8 mouse cellular contexts compared by ENCODE assay signal in the genomic region with DNA sequence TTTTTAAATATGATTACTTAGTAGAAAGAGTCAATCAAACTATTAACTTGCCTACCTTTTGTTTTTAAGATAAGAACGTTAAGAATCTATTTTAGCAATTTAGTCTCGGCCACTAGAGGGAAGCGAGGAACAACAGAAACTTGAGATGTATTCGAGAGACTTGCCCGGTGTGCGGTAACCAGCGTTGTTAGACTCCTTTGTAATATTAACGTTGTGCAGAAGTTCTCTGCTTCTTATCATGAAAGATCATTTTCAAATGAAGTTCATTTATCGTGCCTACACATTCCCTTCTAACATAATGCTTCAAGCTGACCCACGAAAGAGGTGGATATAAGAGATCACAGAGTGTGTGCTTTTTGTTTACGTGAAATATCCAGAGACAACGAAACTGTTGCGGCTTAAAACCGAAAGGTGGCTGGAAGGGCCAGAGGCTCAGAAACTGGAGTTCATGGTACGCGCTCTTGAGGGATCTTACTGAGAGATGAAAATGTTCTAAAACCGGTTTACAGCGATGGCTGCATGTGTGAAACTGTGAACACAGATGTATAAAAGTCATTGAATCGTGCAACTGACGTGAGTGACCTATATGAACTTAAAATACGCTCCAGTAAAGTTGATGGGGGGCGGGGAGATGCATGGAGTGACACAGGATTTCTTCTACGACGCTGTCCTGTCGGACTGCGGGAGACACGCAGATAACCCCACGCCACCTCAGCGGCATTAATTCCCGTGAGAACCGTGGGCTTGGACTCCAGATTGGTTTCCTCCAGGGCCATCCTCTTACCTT. TPM values are rescaled to one million over a fixed set of nuclear protein-coding genes. Genes with fewer than 3 reads are reported as not detected.
DNase-seq lines count a peak whose midpoint lies in the region; ATAC-seq lines count a peak whose summit lies in the region.

No protein-coding gene starts in this region.

- ATAC-seq in hematopoietic stem cell, adult 5-6 weeks (replicated peaks in 1 of 2; ENCODE audit: insufficient read depth in 1 of 2, low FRiP score in 2 of 2, low TSS enrichment in 1 of 2, low read depth in 1 of 2, poor library complexity in 2 of 2, severe bottlenecking in 2 of 2): peak; percentile 67 to 75
- no peak for ATAC-seq in midbrain, embryonic 16.5 days

- no peak overlapping the region for H3K9ac ChIP-seq in midbrain, embryonic 16.5 days (ENCODE audit: low read depth, low read length)

- H3K27me3 ChIP-seq in embryonic facial prominence, embryonic 10.5 days (replicated peaks; ENCODE audit: low read depth, poor library complexity, severe bottlenecking): no peaks in the 10 kb centered on the region
- no peaks in the 10 kb centered on the region for H3K27me3 ChIP-seq in midbrain, embryonic 16.5 days (ENCODE audit: control insufficient read depth, insufficient read depth, low read depth, low read length)

- DNase-seq in urinary bladder, postnatal 14 days (ENCODE audit: low spot score): peak; percentile 36
- no peak for DNase-seq in urinary bladder, adult 18-20 months (ENCODE audit: low spot score in 2 of 2)
- DNase-seq in embryonic facial prominence, embryonic 10.5 days (ENCODE audit: low spot score): no peak
- DNase-seq in liver: peak; percentile 46
- no peak for DNase-seq in right cerebral cortex, postnatal 36 days (ENCODE audit: low spot score in 2 of 2)
- DNase-seq in left cerebral cortex, adult 9 months (ENCODE audit: low spot score in 2 of 2): no peak

- 48% methylated on average over 31 of the region's 31 CpGs for WGBS in embryonic facial prominence, embryonic 10.5 days
- WGBS in midbrain, embryonic 16.5 days: 44% methylated on average over 31 of the region's 31 CpGs

- H3K4me1 ChIP-seq in embryonic facial prominence, embryonic 10.5 days: peaks cover 11% of the 10 kb centered on the region; the same call in 1 of the 2 replicates
- no peaks in the 10 kb centered on the region for H3K4me1 ChIP-seq in midbrain, embryonic 16.5 days (ENCODE audit: control insufficient read depth, insufficient read depth, low read length)

- H3K27ac ChIP-seq in embryonic facial prominence, embryonic 10.5 days (replicated peaks): peak overlapping the region; percentile 63
- no peak overlapping the region for H3K27ac ChIP-seq in midbrain, embryonic 16.5 days (ENCODE audit: low read length)

- no peaks in the 10 kb centered on the region for H3K36me3 ChIP-seq in embryonic facial prominence, embryonic 10.5 days (replicated peaks)
- H3K36me3 ChIP-seq in midbrain, embryonic 16.5 days (ENCODE audit: control insufficient read depth, insufficient read depth, low read length): no peaks in the 10 kb centered on the region

- no peaks in the 10 kb centered on the region for H3K9me3 ChIP-seq in embryonic facial prominence, embryonic 10.5 days
- no peaks in the 10 kb centered on the region for H3K9me3 ChIP-seq in midbrain, embryonic 16.5 days (replicated peaks; ENCODE audit: control insufficient read depth, low read length, poor library complexity, severe bottlenecking)

- peak overlapping the region; percentile 43 for H3K4me3 ChIP-seq in embryonic facial prominence, embryonic 10.5 days
- peak overlapping the region; percentile 7; the same call in 1 of the 2 replicates for H3K4me3 ChIP-seq in midbrain, embryonic 16.5 days (ENCODE audit: low read depth, low read length)

- H3K4me2 ChIP-seq in midbrain, embryonic 16.5 days (ENCODE audit: low read length): peak overlapping the region; percentile 46

RNA-seq across cellular contexts. Expression of a gene that starts 18.5 kb away (rescaled TPM):
- polyA plus RNA-seq in embryonic facial prominence, embryonic 10.5 days (2016; fragmentation: Nextera tagmentation; extraction: Ambion mirVana): 8.0 and 8.7 TPM in 2 replicates
- total RNA-seq in hematopoietic stem cell, adult 5-6 weeks (2017): not detected in 2 replicates
- polyA plus RNA-seq in midbrain, embryonic 16.5 days (2015; fragmentation: Nextera tagmentation; extraction: Ambion mirVana): 0.39 and 0.82 TPM in 2 replicates

RNA-seq across cellular contexts. Expression of a gene that starts 30.7 kb away (rescaled TPM):
- polyA plus RNA-seq in embryonic facial prominence, embryonic 10.5 days (2016; fragmentation: Nextera tagmentation; extraction: Ambion mirVana): 646 and 663 TPM in 2 replicates
- 41.9 and 90.6 TPM in 2 replicates for total RNA-seq in hematopoietic stem cell, adult 5-6 weeks (2017)
- polyA plus RNA-seq in midbrain, embryonic 16.5 days (2015; fragmentation: Nextera tagmentation; extraction: Ambion mirVana): 680 and 706 TPM in 2 replicates

RNA-seq across cellular contexts. Expression of a gene that starts 36.9 kb away (rescaled TPM):
- 68.2 and 69.9 TPM in 2 replicates for polyA plus RNA-seq in embryonic facial prominence, embryonic 10.5 days (2016; fragmentation: Nextera tagmentation; extraction: Ambion mirVana)
- 76.8 and 131 TPM in 2 replicates for total RNA-seq in hematopoietic stem cell, adult 5-6 weeks (2017)
- 38.2 and 41.3 TPM in 2 replicates for polyA plus RNA-seq in midbrain, embryonic 16.5 days (2015; fragmentation: Nextera tagmentation; extraction: Ambion mirVana)

RNA-seq across cellular contexts. Expression of a gene that starts 37.6 kb away (rescaled TPM):
- polyA plus RNA-seq in embryonic facial prominence, embryonic 10.5 days (2016; fragmentation: Nextera tagmentation; extraction: Ambion mirVana): 42.0 and 49.2 TPM in 2 replicates
- 173 and 205 TPM in 2 replicates for total RNA-seq in hematopoietic stem cell, adult 5-6 weeks (2017)
- 27.1 and 27.7 TPM in 2 replicates for polyA plus RNA-seq in midbrain, embryonic 16.5 days (2015; fragmentation: Nextera tagmentation; extraction: Ambion mirVana)

Comparison
In these comparisons a context has a peak if more than half of its experiments do, and no peak if none do; other contexts are left out.
1. DNase-seq: peak in urinary bladder, postnatal 14 days (single experiment) and liver (single experiment); none in urinary bladder, adult 18-20 months (0 of 2), embryonic facial prominence, embryonic 10.5 days (single experiment), right cerebral cortex, postnatal 36 days (0 of 2) and left cerebral cortex, adult 9 months (0 of 2).